Mouse (Mus musculus): ENCODE measurements around the gene 2010111I01Rik.
"Not testable (repeated sequence)": the region's sequence is repeated elsewhere in the genome, so short reads cannot be mapped to it uniquely, and the experiment has no call there.

The 2010111I01Rik gene

GRCm38 (mm10) chr13:62964640-62965311 is at the start of gene 2010111I01Rik:
Gene 2010111I01Rik, plus strand, starts transcription at chr13:62964893.
- peak; percentile 97 for DNase-seq (ENCODE audit: low spot score)

DNA sequence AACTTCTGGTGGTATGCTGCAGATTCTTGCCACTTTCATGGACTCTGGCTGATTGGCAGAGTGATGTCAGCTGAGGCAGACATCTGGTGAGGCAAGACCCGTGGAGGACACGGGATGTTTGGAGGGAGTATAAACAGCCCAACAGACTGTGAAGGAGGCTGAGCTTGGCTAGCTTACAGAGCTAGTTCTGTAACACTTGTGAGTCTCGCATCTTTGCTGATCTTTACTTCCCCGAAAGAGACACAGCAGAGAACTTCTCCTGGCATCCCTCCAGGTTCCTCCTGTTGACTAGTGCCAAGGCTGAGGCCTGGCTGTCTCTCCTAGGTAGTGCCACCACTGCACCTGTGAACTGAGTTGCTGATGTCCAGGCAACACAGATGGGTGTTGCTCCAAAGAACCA is 48.0 kb upstream of the 2010111I01Rik start:
- no peak for DNase-seq (ENCODE audit: low spot score)

DNA sequence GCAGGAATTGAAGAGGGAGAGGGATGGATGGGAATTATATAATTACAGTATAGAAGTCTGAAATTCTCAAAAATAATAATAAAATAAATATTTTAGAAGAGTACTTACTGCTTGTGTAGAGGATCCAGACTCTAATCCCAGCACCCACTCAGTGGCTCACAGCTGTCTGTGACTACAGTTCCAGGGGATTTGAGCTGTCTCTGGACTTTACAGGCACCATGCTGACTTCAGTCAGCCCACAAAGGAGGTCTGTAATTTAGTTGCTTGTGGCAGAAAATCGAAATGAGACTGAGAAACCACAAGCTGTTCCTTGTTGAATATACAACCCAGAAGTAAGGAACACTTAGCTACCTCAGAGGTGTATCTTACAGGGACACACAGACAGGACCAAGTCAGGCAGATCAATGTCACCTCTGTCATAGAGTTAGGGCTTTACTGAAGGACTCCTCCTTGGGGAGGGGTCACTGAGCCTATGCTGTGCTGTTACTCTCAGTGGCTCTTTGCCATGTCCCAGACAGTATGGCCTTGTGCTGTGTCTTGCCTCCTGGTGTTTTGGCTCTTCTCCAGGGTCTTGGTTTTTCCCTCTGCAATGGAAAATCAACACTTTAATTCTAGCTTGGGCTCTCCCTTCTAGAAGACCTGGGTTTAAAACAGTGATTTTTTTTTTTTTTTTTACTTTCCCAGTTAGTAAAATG is 47.1 kb upstream of the 2010111I01Rik start:
- DNase-seq (ENCODE audit: low spot score): no peak

DNA sequence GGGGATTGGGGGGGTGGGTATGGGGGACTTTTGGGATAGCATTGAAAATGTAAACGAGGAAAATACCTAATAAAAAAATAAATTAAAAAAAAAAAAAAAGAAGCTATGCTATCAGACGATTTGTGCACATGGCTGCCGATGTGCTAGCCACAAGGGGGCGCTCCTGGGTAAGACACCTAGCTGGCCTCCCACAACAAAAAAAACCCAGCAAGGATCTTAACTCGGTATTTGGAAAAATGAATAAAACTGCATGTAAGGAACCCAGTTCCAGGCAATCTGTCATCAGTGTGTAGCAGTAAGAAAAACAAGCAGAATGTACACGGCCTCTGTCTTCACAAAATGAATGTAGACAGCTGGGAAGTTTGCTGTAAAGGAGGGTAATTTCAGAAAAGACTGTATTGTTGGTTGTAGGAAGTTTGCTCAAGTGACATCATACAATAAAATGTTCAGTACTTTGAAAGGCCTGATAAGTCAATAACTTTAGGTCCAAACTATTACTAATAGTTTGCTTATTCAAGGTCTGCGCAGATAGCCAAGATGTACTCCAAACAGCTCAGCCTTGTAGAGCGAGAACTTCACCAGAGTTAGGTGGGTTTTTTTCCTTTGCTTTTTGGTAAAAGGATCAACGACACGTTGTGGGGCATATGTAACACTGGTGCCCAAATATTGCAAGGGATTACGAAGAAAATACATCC is 44.9 kb upstream of the 2010111I01Rik start:
- DNase-seq (ENCODE audit: low spot score): peak; percentile 85

DNA sequence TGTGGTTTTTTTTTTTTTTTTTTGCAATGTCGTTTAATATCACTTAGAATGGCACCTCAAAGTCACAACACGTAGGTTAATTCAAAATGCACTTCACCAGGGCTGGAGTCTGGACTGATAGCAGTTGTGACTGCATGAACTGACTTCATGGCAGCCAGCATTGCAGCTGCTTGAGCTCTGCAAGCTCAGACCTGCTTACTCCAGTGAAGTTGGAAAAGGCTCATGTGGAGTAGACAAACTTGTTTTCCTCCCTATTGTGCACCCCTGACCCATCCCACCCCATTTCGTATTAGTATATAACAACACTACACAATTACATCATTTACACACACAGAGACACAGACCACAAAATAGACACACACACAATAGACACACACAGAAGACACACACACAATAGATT is 42.0 kb upstream of the 2010111I01Rik start:
- DNase-seq (ENCODE audit: low spot score): no peak

DNA sequence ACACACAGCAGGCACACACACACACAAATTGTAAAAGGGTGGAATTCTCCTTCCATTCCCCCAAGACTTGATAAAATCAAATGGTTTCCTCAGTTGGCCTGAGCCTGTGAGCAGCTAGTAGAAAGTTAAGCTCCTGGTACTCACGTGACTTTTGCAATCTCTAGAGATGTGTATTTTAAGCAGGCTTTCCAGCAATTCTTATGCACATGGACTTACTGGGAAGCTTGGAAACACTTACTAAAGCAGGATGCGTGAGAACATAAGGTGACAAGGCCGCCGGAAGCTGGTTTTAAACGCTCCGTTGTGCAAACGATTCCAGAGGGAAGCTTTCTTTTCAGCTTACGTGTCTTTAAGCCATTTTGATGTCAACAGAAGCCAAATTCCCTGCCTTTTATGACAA is 41.5 kb upstream of the 2010111I01Rik start:
- DNase-seq (ENCODE audit: low spot score): no peak

DNA sequence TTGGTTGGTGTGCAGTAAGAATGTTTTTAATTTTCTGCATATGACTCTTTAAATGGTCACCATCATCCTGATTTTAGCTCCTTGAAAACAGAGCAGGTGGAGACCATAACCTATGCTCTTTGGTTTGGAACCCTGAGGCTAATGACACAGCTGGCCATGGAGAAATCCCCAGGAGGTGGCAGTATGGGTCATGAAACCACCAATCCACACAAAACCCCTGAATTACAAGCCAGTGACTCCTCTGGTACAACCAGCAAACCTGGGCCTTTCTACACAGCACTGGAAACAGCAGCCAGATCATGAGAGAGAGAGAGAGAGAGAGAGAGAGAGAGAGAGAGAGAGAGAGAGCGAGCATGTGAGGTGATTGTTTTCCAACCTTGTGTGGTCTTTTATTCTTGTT is 38.2 kb upstream of the 2010111I01Rik start:
- DNase-seq (ENCODE audit: low spot score): peak; percentile 64

- DNase-seq (ENCODE audit: low spot score): no peak
Observed at GRCm38 (mm10) chr13:62927470-62927869, 37.2 kb upstream of the 2010111I01Rik start.

DNA sequence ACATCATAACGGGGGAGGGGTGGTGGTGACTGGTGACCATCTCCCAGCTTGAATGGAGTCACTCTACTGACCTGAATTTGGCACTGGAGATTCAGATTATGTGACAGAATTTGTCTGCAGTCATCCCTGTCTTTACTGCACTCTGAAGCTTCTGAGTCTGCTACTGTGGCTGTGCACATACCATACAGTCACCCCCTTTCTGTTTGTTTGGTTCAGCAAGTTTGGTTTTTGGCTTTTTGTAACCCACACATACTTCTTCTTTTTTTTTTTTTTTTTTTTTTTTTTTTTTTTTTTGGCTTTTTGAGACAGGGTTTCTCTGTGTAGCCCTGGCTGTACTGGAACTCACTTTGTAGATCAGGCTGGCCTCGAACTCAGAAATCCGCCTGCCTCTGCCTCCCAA is 35.5 kb upstream of the 2010111I01Rik start:
- not testable (repeated sequence) for DNase-seq (ENCODE audit: low spot score)

DNA sequence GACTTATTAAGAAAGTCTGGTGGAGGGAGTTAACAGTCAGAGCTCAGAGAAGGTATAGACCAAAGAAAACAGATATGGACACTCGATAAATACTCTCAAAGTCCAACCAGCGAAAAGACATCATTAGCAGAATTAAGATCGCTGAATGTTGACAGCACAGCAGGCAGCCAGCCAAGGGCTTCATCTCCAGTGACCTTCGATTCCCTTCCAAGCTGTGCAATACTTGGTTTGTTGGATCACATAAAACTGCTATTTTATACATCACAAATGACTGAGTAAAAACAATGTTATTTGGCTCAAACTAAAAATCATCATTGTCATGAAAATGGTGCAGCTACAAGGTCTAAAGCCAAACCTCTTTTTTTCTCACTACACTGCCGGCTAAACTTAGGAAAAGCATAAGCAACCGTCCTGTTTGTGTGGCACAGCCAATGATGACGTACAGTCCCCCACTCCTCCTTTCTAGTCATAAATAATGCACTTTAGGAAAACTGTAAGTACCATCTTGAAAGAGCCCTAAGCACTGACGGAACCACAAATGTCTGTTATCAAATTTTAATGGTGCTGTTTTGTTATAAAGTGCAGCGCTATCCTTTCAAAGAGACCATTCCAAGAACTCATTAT is 34.8 kb upstream of the 2010111I01Rik start:
- DNase-seq (ENCODE audit: low spot score): no peak

DNA sequence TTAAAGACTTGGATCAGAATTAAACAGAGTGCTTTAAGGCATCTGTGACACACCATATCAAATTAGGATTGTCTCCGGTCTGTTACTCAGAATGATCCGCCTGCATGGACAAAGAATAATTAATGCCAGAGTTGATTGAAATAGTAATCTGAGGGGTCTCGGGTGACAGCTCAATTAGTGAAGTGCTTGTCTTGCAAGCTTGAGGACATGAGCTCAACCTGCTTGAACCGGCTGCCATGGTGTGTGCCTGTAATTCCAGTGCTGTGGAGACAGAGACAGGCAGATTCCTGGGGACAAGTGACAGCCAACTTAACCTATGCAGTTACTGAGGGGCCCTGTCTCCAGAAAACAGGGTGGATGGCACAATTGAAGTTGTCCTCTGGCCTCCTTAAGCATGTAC is 32.2 kb upstream of the 2010111I01Rik start:
- no peak for DNase-seq (ENCODE audit: low spot score)

GRCm38 (mm10) chr13:62939371-62939770 is 25.3 kb upstream of the 2010111I01Rik start:
- no peak for DNase-seq (ENCODE audit: low spot score)

GRCm38 (mm10) chr13:62939797-62940196 is 24.9 kb upstream of the 2010111I01Rik start:
- DNase-seq (ENCODE audit: low spot score): no peak

DNA sequence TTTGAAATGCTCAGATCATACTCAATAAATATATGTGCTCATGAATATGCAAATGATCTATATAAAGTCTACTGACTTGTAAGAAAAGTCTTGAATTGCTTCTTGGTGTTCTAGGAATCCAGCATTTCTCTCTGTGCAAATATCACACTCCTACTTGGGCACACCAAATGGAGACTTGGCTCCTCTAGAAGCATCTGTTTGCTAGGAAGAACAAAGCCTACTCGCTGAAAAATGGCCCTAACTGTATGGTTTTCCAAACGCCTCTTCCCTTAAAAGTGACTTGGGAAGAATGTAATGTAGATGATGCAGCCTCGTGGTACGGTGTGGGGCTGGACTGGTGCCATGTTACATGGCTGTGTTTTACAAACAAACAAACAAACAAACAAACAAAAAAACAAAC is 24.0 kb upstream of the 2010111I01Rik start:
- peak; percentile 43 for DNase-seq (ENCODE audit: low spot score)

GRCm38 (mm10) chr13:62941341-62942005 is 23.2 kb upstream of the 2010111I01Rik start:
- no peak for DNase-seq (ENCODE audit: low spot score)

- no peak for DNase-seq (ENCODE audit: low spot score)
Observed at GRCm38 (mm10) chr13:62943274-62943830, 21.3 kb upstream of the 2010111I01Rik start.

DNA sequence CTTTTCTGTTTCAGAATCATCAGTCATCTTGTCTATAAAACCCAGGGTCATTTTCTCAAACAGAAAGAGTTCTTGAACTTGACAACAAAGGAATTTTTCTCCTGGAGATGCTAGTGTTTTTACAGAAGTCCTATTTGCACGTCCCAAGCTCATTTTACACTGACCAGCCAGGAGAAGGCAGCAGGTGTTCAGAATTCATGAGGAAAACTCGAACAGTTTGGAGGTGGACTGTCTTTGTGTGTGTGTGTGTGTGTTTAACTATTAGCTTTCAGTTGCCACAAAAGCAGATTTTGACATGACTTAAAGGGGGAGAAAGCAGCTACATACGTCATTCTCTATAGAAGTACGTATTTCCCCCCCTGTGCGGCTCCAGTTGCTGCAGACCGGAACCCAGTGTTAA is 20.6 kb upstream of the 2010111I01Rik start:
- DNase-seq (ENCODE audit: low spot score): no peak

DNA sequence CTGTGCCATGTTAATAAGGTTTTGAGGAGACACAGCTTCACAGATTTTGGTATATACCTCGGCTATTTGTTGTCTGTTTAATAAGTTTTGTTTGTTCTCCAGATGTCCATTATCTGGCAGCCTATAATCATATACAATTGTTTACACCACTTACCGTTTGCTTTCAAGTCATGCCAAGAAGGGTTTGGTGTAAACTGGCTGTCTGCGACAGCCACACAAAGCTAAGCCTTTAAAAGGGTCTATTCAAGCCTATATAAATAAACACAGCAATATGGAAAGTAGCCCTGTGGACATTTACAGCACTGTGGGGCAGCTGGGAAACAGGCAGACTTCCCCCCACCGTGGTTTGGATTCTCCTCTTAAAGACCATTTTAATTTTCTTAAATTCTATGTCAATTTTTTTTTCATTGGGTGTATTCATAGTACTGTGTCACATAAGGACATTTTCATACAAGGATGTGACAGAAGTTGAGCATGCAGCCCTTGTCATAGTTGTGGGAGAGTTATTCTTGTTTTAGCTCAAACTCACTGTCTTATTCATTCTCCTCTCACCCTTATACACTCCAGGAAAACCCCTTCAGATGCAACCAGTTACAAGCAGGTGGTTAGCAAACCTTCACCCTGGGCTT is 15.0 kb upstream of the 2010111I01Rik start:
- no peak for DNase-seq (ENCODE audit: low spot score)

- DNase-seq (ENCODE audit: low spot score): no peak
Observed at GRCm38 (mm10) chr13:62951606-62952005, 13.1 kb upstream of the 2010111I01Rik start.

- DNase-seq (ENCODE audit: low spot score): no peak
Observed at GRCm38 (mm10) chr13:62952047-62952446, 12.6 kb upstream of the 2010111I01Rik start.

- no peak for DNase-seq (ENCODE audit: low spot score)
Observed at GRCm38 (mm10) chr13:62952624-62953023, 12.1 kb upstream of the 2010111I01Rik start.

Measured in layer of hippocampus, adult 11-12 months (tissue).